ENCODE assay signal across 30 mouse cellular contexts in the genomic region with DNA sequence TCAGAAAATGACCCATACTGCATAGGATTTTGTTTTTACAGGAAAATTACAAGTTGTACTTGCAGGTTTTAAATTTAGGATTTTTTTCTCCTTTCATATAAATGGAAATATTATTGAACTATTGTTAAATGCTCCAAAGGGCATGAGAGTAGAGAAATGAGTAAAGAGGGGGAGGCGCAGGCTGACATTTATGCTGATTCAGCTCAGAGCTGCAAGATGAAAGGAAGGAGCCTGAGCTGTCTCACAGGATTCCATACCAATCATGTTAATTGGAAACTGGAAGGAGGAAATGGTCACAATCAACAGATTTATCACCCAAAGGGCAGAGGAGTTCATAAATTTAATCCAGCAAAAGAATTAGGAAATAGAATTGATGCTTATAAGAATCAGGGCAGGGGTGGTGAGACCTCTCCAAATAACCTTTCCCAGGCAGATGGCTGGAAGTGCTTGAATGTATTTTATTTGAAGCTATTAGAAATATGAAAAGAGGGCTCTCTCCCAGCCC.
DNase-seq lines count a peak whose midpoint lies in the region; ATAC-seq lines count a peak whose summit lies in the region.
"Had no signal": no experiment of that assay in that cellular context is flagged by ENCODE, and none has a peak within 500 bp of the region (broad histone marks: within the 10 kb centered on the region; RNA-seq: fewer than 3 reads in every experiment).

No protein-coding gene starts in this region.

- H3K27me3 ChIP-seq in kidney, embryonic 15.5 days: no peaks in the 10 kb centered on the region
- H3K27me3 ChIP-seq in forebrain, embryonic 14.5 days (replicated peaks; ENCODE audit: control insufficient read depth, insufficient read depth, low read length): no peaks in the 10 kb centered on the region
- H3K27me3 ChIP-seq: forebrain, embryonic 13.5 days; hindbrain, embryonic 13.5 days; limb, embryonic 15.5 days; liver, embryonic 13.5 days; stomach, embryonic 15.5 days had no signal

- ATAC-seq in kidney, embryonic 15.5 days (replicated peaks; ENCODE audit: low FRiP score): no peak
- no peak for ATAC-seq in forebrain, embryonic 14.5 days
- ATAC-seq: CD4-positive, CD25-positive, alpha-beta regulatory T cell, adult 4 months; forebrain, embryonic 13.5 days; intestine, postnatal 0 days had no signal

- H3K4me1 ChIP-seq in kidney, embryonic 15.5 days: 0 out of 2 replicates have a peak, but pooled peaks cover 3% of the 10 kb centered on the region
- H3K4me1 ChIP-seq in forebrain, embryonic 14.5 days (ENCODE audit: control insufficient read depth, insufficient read depth, low read length): no peaks in the 10 kb centered on the region
- H3K4me1 ChIP-seq: forebrain, embryonic 13.5 days; hindbrain, embryonic 13.5 days; limb, embryonic 15.5 days; liver, embryonic 13.5 days; midbrain, embryonic 10.5 days; stomach, embryonic 15.5 days had no signal

- H3K27ac ChIP-seq in kidney, embryonic 15.5 days: no peak overlapping the region
- no peak overlapping the region for H3K27ac ChIP-seq in forebrain, embryonic 14.5 days (ENCODE audit: low read depth, low read length)
- H3K27ac ChIP-seq: forebrain, embryonic 13.5 days; gastrocnemius, adult 2 months; hindbrain, embryonic 13.5 days; limb, embryonic 10.5 days; limb, embryonic 15.5 days; liver, embryonic 13.5 days; midbrain, embryonic 10.5 days; stomach, embryonic 15.5 days had no signal

- H3K9me3 ChIP-seq in kidney, embryonic 15.5 days (replicated peaks): no peaks in the 10 kb centered on the region
- no peaks in the 10 kb centered on the region for H3K9me3 ChIP-seq in forebrain, embryonic 14.5 days (replicated peaks; ENCODE audit: control insufficient read depth, low read length)
- H3K9me3 ChIP-seq: forebrain, embryonic 13.5 days; hindbrain, embryonic 13.5 days; limb, embryonic 10.5 days; limb, embryonic 15.5 days; liver, embryonic 13.5 days; midbrain, embryonic 10.5 days; stomach, embryonic 15.5 days had no signal

- H3K4me2 ChIP-seq in kidney, embryonic 15.5 days: no peak overlapping the region
- H3K4me2 ChIP-seq in forebrain, embryonic 14.5 days (ENCODE audit: low read length): no peak overlapping the region
- H3K4me2 ChIP-seq: forebrain, embryonic 13.5 days; heart, embryonic 11.5 days; hindbrain, embryonic 13.5 days; limb, embryonic 15.5 days; liver, embryonic 13.5 days; stomach, embryonic 15.5 days had no signal

- DNase-seq in kidney, postnatal 4 days: peak; percentile 3 to 6
- peak; percentile 4 for DNase-seq in retina, embryonic 14.5 days (ENCODE audit: low spot score)
- DNase-seq in retina, postnatal 1 day: no peak
- DNase-seq in embryo, embryonic 11.5 days (ENCODE audit: low read depth, low spot score): peak; percentile 27
- no peak for DNase-seq in forebrain, embryonic 14.5 days (ENCODE audit: low spot score)
- no peak for DNase-seq in thymus, postnatal 4 days
- DNase-seq: adrenal gland, adult 2 months; adrenal gland, postnatal 36 days; cerebellum, adult 8-10 months; cerebellum, postnatal 36 days; gastrocnemius, adult 2 months; gastrocnemius, postnatal 36 days; heart, adult 18-20 months; heart, postnatal 4 days; layer of hippocampus, adult 9-11 months; liver, embryonic 13.5 days; lung, adult 2 months; lung, postnatal 14 days; right cerebral cortex, postnatal 25 days; thymus, postnatal 14 days had no signal

- 38% methylated on average over 1 of the region's 1 CpGs for WGBS in kidney, embryonic 15.5 days
- WGBS in forebrain, embryonic 14.5 days: 78% methylated on average over 1 of the region's 1 CpGs

- no peaks in the 10 kb centered on the region for H3K36me3 ChIP-seq in kidney, embryonic 15.5 days
- H3K36me3 ChIP-seq in forebrain, embryonic 14.5 days (ENCODE audit: control insufficient read depth, insufficient read depth, low read length): no peaks in the 10 kb centered on the region
- H3K36me3 ChIP-seq: hindbrain, embryonic 13.5 days; limb, embryonic 10.5 days; limb, embryonic 15.5 days; liver, embryonic 13.5 days; midbrain, embryonic 10.5 days; stomach, embryonic 15.5 days had no signal

- H3K4me3 ChIP-seq in kidney, embryonic 15.5 days (replicated peaks): no peak overlapping the region
- H3K4me3 ChIP-seq in forebrain, embryonic 14.5 days (ENCODE audit: low read depth, low read length): no peak overlapping the region
- H3K4me3 ChIP-seq: forebrain, embryonic 13.5 days; gastrocnemius, adult 2 months; hindbrain, embryonic 13.5 days; limb, embryonic 10.5 days; limb, embryonic 15.5 days; liver, embryonic 13.5 days; midbrain, embryonic 10.5 days; stomach, embryonic 15.5 days had no signal

- H3K9ac ChIP-seq in kidney, embryonic 15.5 days: no peak overlapping the region
- no peak overlapping the region for H3K9ac ChIP-seq in forebrain, embryonic 14.5 days (ENCODE audit: low read length)
- H3K9ac ChIP-seq: forebrain, embryonic 13.5 days; hindbrain, embryonic 13.5 days; limb, embryonic 15.5 days; liver, embryonic 13.5 days; stomach, embryonic 15.5 days had no signal

Comparison
In these comparisons a context has a peak if more than half of its experiments do, and no peak if none do; other contexts are left out.
1. DNase-seq: peak in kidney, postnatal 4 days (2 of 2), retina, embryonic 14.5 days (single experiment) and embryo, embryonic 11.5 days (single experiment); none in retina, postnatal 1 day (single experiment), forebrain, embryonic 14.5 days (single experiment) and thymus, postnatal 4 days (single experiment).